Mouse (Mus musculus): ENCODE measurements around the gene Defb22.

Gene Defb22

DNA sequence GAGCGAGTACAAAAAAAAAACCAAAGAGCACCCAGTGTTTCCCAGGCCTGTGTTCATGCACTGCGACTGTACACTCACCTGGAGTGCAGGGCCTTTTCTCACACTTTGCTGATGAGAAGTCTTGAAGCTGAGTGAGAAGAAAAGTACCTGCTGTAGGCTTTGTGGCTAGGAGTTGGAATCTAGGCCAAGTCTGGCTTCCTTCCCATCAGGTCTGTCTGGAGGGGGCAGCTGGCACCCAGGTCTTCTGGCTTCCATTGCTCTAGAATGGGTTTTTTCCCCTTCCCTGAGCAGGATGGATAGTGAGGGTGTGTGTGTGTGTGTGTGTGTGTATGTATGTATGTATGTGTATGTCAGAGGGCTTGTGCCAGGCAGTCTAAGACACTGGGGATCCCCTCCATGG, 50.1 kb downstream of the Defb22 start:
- no peak for DNase-seq (ENCODE audit: low spot score)

GRCm38 (mm10) chr2:152438963-152439362, 51.0 kb downstream of the Defb22 start:
- DNase-seq (ENCODE audit: low spot score): no peak

DNA sequence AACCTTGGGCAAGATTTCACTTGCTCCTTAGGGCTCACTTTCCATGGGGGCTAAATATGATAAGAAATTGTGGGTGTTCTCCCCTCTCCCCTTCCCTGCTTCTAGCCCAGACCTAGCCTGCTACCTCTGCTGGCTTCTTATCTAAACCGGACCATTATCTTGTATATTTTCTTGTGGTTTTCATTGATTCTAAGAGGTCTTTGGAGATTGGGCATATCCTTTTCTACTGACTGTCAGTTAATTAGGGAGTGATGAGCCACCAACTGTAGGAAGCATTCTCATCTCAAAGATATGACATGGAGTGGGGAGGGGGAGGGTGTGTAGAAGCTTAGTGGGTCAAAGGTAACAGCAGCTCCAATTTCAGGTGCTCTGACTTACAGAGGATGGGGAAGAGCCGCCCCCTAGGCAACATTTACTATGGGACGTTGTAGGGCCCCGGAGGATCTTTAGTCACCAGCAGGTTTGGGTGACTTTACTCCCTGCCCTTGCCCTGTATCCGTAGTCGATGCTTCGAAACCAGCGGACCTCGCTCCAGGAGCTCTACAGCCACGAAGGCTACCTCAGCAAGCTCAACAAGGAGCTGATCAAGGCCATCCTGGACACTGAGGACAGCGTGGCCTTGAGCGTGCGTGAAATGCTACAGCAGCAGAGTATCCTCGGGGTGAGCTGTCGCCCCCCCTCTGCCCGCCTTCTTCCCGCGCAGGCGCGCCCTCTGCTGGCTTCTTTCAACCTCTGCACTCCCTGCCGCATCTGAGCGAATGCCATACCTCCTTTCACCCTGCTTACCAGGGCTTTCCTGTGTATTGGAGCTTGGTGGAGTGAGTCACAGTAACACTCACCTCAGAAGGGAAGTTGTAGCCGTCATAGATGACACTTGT, 52.7 kb downstream of the Defb22 start:
- peak; percentile 66 for DNase-seq (ENCODE audit: low spot score)

GRCm38 (mm10) chr2:152436405-152436901, 53.5 kb downstream of the Defb22 start:
- no peak for DNase-seq (ENCODE audit: low spot score)
